Mouse (Mus musculus) gastrocnemius, postnatal 10 days (tissue): Measurements from ENCODE around the gene Tesmin. TPM values are rescaled to one million over a fixed set of nuclear protein-coding genes. Genes with fewer than 3 reads are reported as not detected.

Experiments
- DNase-seq: peaks from one replicate; pipeline ENCODE4 v3.0.0; 2021; ENCODE audit warnings: mixed read lengths
- total RNA-seq, 2 experiments: library from RNA; stranded (reverse); gene quantifications; 2 replicates each; pipeline ENCODE4 v1.2.3; 2021

The Tesmin gene
- total RNA-seq, 2 experiments from 2014 or later: 0.68 to 0.77 TPM

- DNase-seq: no peak
Measured at GRCm38 (mm10) chr19:3394216-3394615, 5.6 kb downstream of the Tesmin start.

GRCm38 (mm10) chr19:3400057-3400456, 11.4 kb downstream of the Tesmin start:
- DNase-seq: no peak

GRCm38 (mm10) chr19:3401504-3401903, 12.8 kb downstream of the Tesmin start:
- DNase-seq: no peak

GRCm38 (mm10) chr19:3401943-3402342, 13.3 kb downstream of the Tesmin start:
- no peak for DNase-seq

GRCm38 (mm10) chr19:3402390-3402789, 13.7 kb downstream of the Tesmin start:
- no peak for DNase-seq

GRCm38 (mm10) chr19:3404030-3404429, 15.4 kb downstream of the Tesmin start:
- no peak for DNase-seq

GRCm38 (mm10) chr19:3405531-3406281, 17.0 kb downstream of the Tesmin start:
- no peak for DNase-seq

- DNase-seq: peak; percentile 38
Measured at GRCm38 (mm10) chr19:3414268-3414733, 25.6 kb downstream of the Tesmin start, which contains the start of gene Gal. Gene Gal, minus strand, starts transcription at chr19:3414544.

- no peak for DNase-seq
Measured at GRCm38 (mm10) chr19:3419251-3419650, 30.6 kb downstream of the Tesmin start.

GRCm38 (mm10) chr19:3422488-3422887, 33.8 kb downstream of the Tesmin start:
- no peak for DNase-seq

- no peak for DNase-seq
Measured at GRCm38 (mm10) chr19:3422981-3423380, 34.3 kb downstream of the Tesmin start.

- DNase-seq: no peak
Measured at GRCm38 (mm10) chr19:3424214-3424613, 35.6 kb downstream of the Tesmin start.

GRCm38 (mm10) chr19:3428057-3428830, 39.6 kb downstream of the Tesmin start:
- no peak for DNase-seq

GRCm38 (mm10) chr19:3429156-3429816, 40.6 kb downstream of the Tesmin start:
- DNase-seq: no peak

- no peak for DNase-seq
Measured at GRCm38 (mm10) chr19:3431066-3431465, 42.4 kb downstream of the Tesmin start.

- no peak for DNase-seq
Measured at GRCm38 (mm10) chr19:3431969-3432368, 43.3 kb downstream of the Tesmin start.

- DNase-seq: no peak
Measured at GRCm38 (mm10) chr19:3434124-3434523, 45.5 kb downstream of the Tesmin start.

GRCm38 (mm10) chr19:3434641-3435040, 46.0 kb downstream of the Tesmin start:
- no peak for DNase-seq

GRCm38 (mm10) chr19:3435824-3436223, 47.2 kb downstream of the Tesmin start:
- DNase-seq: no peak

GRCm38 (mm10) chr19:3436840-3437239, 48.2 kb downstream of the Tesmin start:
- DNase-seq: peak; percentile 48

GRCm38 (mm10) chr19:3437980-3438379, 49.3 kb downstream of the Tesmin start:
- no peak for DNase-seq

GRCm38 (mm10) chr19:3440667-3441066, 52.0 kb downstream of the Tesmin start:
- DNase-seq: no peak

GRCm38 (mm10) chr19:3441092-3441491, 52.4 kb downstream of the Tesmin start:
- no peak for DNase-seq
